Mouse (Mus musculus): ENCODE measurements around the gene Kdm8. TPM values are rescaled to one million over a fixed set of nuclear protein-coding genes. Genes with fewer than 3 reads are reported as not detected.

Gene Kdm8
- 5.9 and 7.0 TPM in 2 replicates for polyA plus RNA-seq (2016; fragmentation: Nextera tagmentation; extraction: Ambion mirVana)

GRCm38 (mm10) chr7:125444464-125445401, at the start of gene Kdm8:
Gene Kdm8, plus strand, starts transcription at chr7:125444676.
- peaks cover 7% of the 10 kb centered on the region; the same call in 1 of the 2 replicates for H3K36me3 ChIP-seq
- H3K27me3 ChIP-seq (replicated peaks), result no peaks in the 10 kb centered on the region
- peak; percentile 97 for ATAC-seq (ENCODE audit: insufficient number of reproducible peaks, low FRiP score)
- no peaks in the 10 kb centered on the region for H3K9me3 ChIP-seq (replicated peaks)
- H3K4me3 ChIP-seq, result peak within 1 kb of the TSS; percentile 69
- WGBS, result 3% methylated on average over 61 of the region's 61 CpGs
- H3K27ac ChIP-seq (ENCODE audit: poor library complexity, severe bottlenecking), result peak within 1 kb of the TSS; percentile 95
- peaks cover 19% of the 10 kb centered on the region for H3K4me1 ChIP-seq (replicated peaks)
- H3K4me2 ChIP-seq, result peak within 1 kb of the TSS; percentile 90
- peak within 1 kb of the TSS; percentile 79 for H3K9ac ChIP-seq

- no peak for ATAC-seq (ENCODE audit: insufficient number of reproducible peaks, low FRiP score)
- H3K27ac ChIP-seq (ENCODE audit: poor library complexity, severe bottlenecking), result no peak overlapping the region
- 77% methylated on average over 8 of the region's 8 CpGs for WGBS
Measured at GRCm38 (mm10) chr7:125398116-125398515, 46.4 kb upstream of the Kdm8 start.

GRCm38 (mm10) chr7:125398687-125399086, 45.8 kb upstream of the Kdm8 start:
- peaks cover 4% of the 10 kb centered on the region; the same call in 1 of the 2 replicates for H3K27me3 ChIP-seq (replicated peaks)
- ATAC-seq (ENCODE audit: insufficient number of reproducible peaks, low FRiP score), result no peak
- H3K27ac ChIP-seq (ENCODE audit: poor library complexity, severe bottlenecking), result no peak overlapping the region
- H3K36me3 ChIP-seq, result no peaks in the 10 kb centered on the region
- no peaks in the 10 kb centered on the region for H3K9me3 ChIP-seq (replicated peaks)
- H3K4me1 ChIP-seq (replicated peaks), result no peaks in the 10 kb centered on the region
- 64% methylated on average over 6 of the region's 6 CpGs for WGBS
- H3K4me2 ChIP-seq, result no peak overlapping the region
- no peak overlapping the region for H3K9ac ChIP-seq
- H3K4me3 ChIP-seq, result no peak overlapping the region

More at GRCm38 (mm10) chr7:125398116-125398515, 46.4 kb upstream of the Kdm8 start:
- Histone ChIP-seq H3K27me3 (replicated peaks) (peaks cover 4% of the 10 kb centered on the region; the same call in 1 of the 2 replicates), H3K9me3 (replicated peaks) (no peaks in the 10 kb centered on the region), H3K36me3 (no peaks in the 10 kb centered on the region), H3K4me3 (no peak overlapping the region), H3K4me2 (no peak overlapping the region), H3K9ac (no peak overlapping the region), H3K4me1 (replicated peaks) (peaks cover 2% of the 10 kb centered on the region; the same call in 1 of the 2 replicates)

- Histone ChIP-seq H3K36me3 (no peaks in the 10 kb centered on the region), H3K9me3 (replicated peaks) (no peaks in the 10 kb centered on the region)
- ATAC-seq (ENCODE audit: insufficient number of reproducible peaks, low FRiP score), result no peak
Measured at GRCm38 (mm10) chr7:125407136-125407535, 37.3 kb upstream of the Kdm8 start.

GRCm38 (mm10) chr7:125415087-125415486, 29.4 kb upstream of the Kdm8 start:
- Histone ChIP-seq H3K27ac (ENCODE audit: poor library complexity, severe bottlenecking) (no peak overlapping the region), H3K4me2 (no peak overlapping the region), H3K36me3 (no peaks in the 10 kb centered on the region), H3K4me3 (no peak overlapping the region), H3K4me1 (replicated peaks) (no peaks in the 10 kb centered on the region), H3K9me3 (replicated peaks) (no peaks in the 10 kb centered on the region; the same call in 1 of the 2 replicates), H3K27me3 (replicated peaks) (no peaks in the 10 kb centered on the region; the same call in 1 of the 2 replicates), H3K9ac (no peak overlapping the region)
- no peak for ATAC-seq (ENCODE audit: insufficient number of reproducible peaks, low FRiP score)
- WGBS, result 81% methylated on average over 1 of the region's 1 CpGs

More at GRCm38 (mm10) chr7:125407136-125407535, 37.3 kb upstream of the Kdm8 start:
- Histone ChIP-seq H3K27ac (ENCODE audit: poor library complexity, severe bottlenecking) (no peak overlapping the region), H3K9ac (no peak overlapping the region), H3K4me3 (no peak overlapping the region), H3K4me1 (replicated peaks) (no peaks in the 10 kb centered on the region), H3K27me3 (replicated peaks) (no peaks in the 10 kb centered on the region), H3K4me2 (no peak overlapping the region)
- WGBS, result 75% methylated on average over 6 of the region's 6 CpGs

- Histone ChIP-seq H3K27ac (ENCODE audit: poor library complexity, severe bottlenecking) (no peak overlapping the region), H3K27me3 (replicated peaks) (no peaks in the 10 kb centered on the region; the same call in 1 of the 2 replicates), H3K4me2 (no peak overlapping the region), H3K4me3 (no peak overlapping the region), H3K9ac (no peak overlapping the region), H3K4me1 (replicated peaks) (no peaks in the 10 kb centered on the region), H3K36me3 (no peaks in the 10 kb centered on the region), H3K9me3 (replicated peaks) (no peaks in the 10 kb centered on the region; the same call in 1 of the 2 replicates)
- no peak for ATAC-seq (ENCODE audit: insufficient number of reproducible peaks, low FRiP score)
- 76% methylated on average over 4 of the region's 4 CpGs for WGBS
Measured at GRCm38 (mm10) chr7:125415776-125416175, 28.7 kb upstream of the Kdm8 start.

- no peaks in the 10 kb centered on the region for H3K36me3 ChIP-seq
- H3K27ac ChIP-seq (ENCODE audit: poor library complexity, severe bottlenecking), result no peak overlapping the region
- no peaks in the 10 kb centered on the region; the same call in 1 of the 2 replicates for H3K27me3 ChIP-seq (replicated peaks)
- H3K9me3 ChIP-seq (replicated peaks), result no peaks in the 10 kb centered on the region; the same call in 1 of the 2 replicates
- H3K4me3 ChIP-seq, result no peak overlapping the region
- WGBS, result 81% methylated on average over 5 of the region's 5 CpGs
- H3K4me1 ChIP-seq (replicated peaks), result no peaks in the 10 kb centered on the region
- H3K9ac ChIP-seq, result no peak overlapping the region
- no peak overlapping the region for H3K4me2 ChIP-seq
- no peak for ATAC-seq (ENCODE audit: insufficient number of reproducible peaks, low FRiP score)
Measured at GRCm38 (mm10) chr7:125416762-125417161, 27.7 kb upstream of the Kdm8 start.

GRCm38 (mm10) chr7:125418413-125418812, 26.1 kb upstream of the Kdm8 start:
- no peak for ATAC-seq (ENCODE audit: insufficient number of reproducible peaks, low FRiP score)
- Histone ChIP-seq H3K9me3 (replicated peaks) (no peaks in the 10 kb centered on the region; the same call in 1 of the 2 replicates), H3K27me3 (replicated peaks) (no peaks in the 10 kb centered on the region; the same call in 1 of the 2 replicates), H3K27ac (ENCODE audit: poor library complexity, severe bottlenecking) (no peak overlapping the region), H3K4me3 (no peak overlapping the region), H3K4me1 (replicated peaks) (no peaks in the 10 kb centered on the region), H3K9ac (no peak overlapping the region), H3K36me3 (no peaks in the 10 kb centered on the region), H3K4me2 (no peak overlapping the region)
- WGBS, result 17% methylated on average over 3 of the region's 3 CpGs

GRCm38 (mm10) chr7:125420190-125420589, 24.3 kb upstream of the Kdm8 start:
- Histone ChIP-seq H3K27ac (ENCODE audit: poor library complexity, severe bottlenecking) (no peak overlapping the region), H3K4me3 (no peak overlapping the region), H3K9ac (no peak overlapping the region), H3K36me3 (no peaks in the 10 kb centered on the region), H3K4me2 (no peak overlapping the region), H3K27me3 (replicated peaks) (no peaks in the 10 kb centered on the region), H3K9me3 (replicated peaks) (no peaks in the 10 kb centered on the region), H3K4me1 (replicated peaks) (no peaks in the 10 kb centered on the region)
- WGBS, result 51% methylated on average over 2 of the region's 2 CpGs
- ATAC-seq (ENCODE audit: insufficient number of reproducible peaks, low FRiP score), result no peak

- Histone ChIP-seq H3K4me1 (replicated peaks) (no peaks in the 10 kb centered on the region), H3K9ac (no peak overlapping the region), H3K4me3 (no peak overlapping the region), H3K27me3 (replicated peaks) (no peaks in the 10 kb centered on the region), H3K4me2 (no peak overlapping the region), H3K9me3 (replicated peaks) (no peaks in the 10 kb centered on the region), H3K27ac (ENCODE audit: poor library complexity, severe bottlenecking) (no peak overlapping the region), H3K36me3 (no peaks in the 10 kb centered on the region)
- 42% methylated on average over 2 of the region's 2 CpGs for WGBS
- no peak for ATAC-seq (ENCODE audit: insufficient number of reproducible peaks, low FRiP score)
Measured at GRCm38 (mm10) chr7:125421911-125422310, 22.6 kb upstream of the Kdm8 start.

GRCm38 (mm10) chr7:125423056-125423455, 21.4 kb upstream of the Kdm8 start:
- Histone ChIP-seq H3K4me2 (no peak overlapping the region), H3K27ac (ENCODE audit: poor library complexity, severe bottlenecking) (no peak overlapping the region), H3K9me3 (replicated peaks) (no peaks in the 10 kb centered on the region), H3K36me3 (no peaks in the 10 kb centered on the region), H3K27me3 (replicated peaks) (no peaks in the 10 kb centered on the region), H3K9ac (no peak overlapping the region), H3K4me1 (replicated peaks) (peaks cover 6% of the 10 kb centered on the region), H3K4me3 (no peak overlapping the region)
- no peak for ATAC-seq (ENCODE audit: insufficient number of reproducible peaks, low FRiP score)
- 66% methylated on average over 3 of the region's 3 CpGs for WGBS
